Mouse (Mus musculus) naive thymus-derived CD4-positive, alpha-beta T cell, adult 2 months (primary cell): ENCODE data around the gene Higd1b.

Experiments
- DNase-seq: peaks from one replicate; pipeline ENCODE4 v3.0.0-alpha.2; 2011; ENCODE audit warnings: low read depth

The Higd1b gene

GRCm38 (mm10) chr11:102835549-102835948 is at the start of gene Higd1b:
Gene Higd1b (plus strand): TSS chr11:102835849.
- no peak for DNase-seq

- no peak for DNase-seq
Measured at GRCm38 (mm10) chr11:102787688-102788177, 47.9 kb upstream of the Higd1b start.

- no peak for DNase-seq
Measured at GRCm38 (mm10) chr11:102791682-102792445, 43.8 kb upstream of the Higd1b start.

GRCm38 (mm10) chr11:102794157-102794556 is 41.5 kb upstream of the Higd1b start:
- no peak for DNase-seq

- DNase-seq, result no peak
Measured at GRCm38 (mm10) chr11:102803453-102803852, 32.2 kb upstream of the Higd1b start.

GRCm38 (mm10) chr11:102808246-102808645 is 27.4 kb upstream of the Higd1b start:
- no peak for DNase-seq

- DNase-seq, result no peak
Measured at GRCm38 (mm10) chr11:102810721-102811485, 24.7 kb upstream of the Higd1b start.

- no peak for DNase-seq
Measured at GRCm38 (mm10) chr11:102814881-102815280, 20.8 kb upstream of the Higd1b start.

- peak; percentile 21 for DNase-seq
Measured at GRCm38 (mm10) chr11:102818121-102819020, 17.3 kb upstream of the Higd1b start.

- peak; percentile 23 for DNase-seq
Measured at GRCm38 (mm10) chr11:102819021-102819782, 16.4 kb upstream of the Higd1b start, which contains the start of gene Gjc1. Gene Gjc1 (minus strand): TSS chr11:102819700.

GRCm38 (mm10) chr11:102819783-102820385 is 15.8 kb upstream of the Higd1b start:
- no peak for DNase-seq

- no peak for DNase-seq
Measured at GRCm38 (mm10) chr11:102820432-102820831, 15.2 kb upstream of the Higd1b start.

- peak; percentile 18 for DNase-seq
Measured at GRCm38 (mm10) chr11:102821231-102821630, 14.4 kb upstream of the Higd1b start.

GRCm38 (mm10) chr11:102826476-102826875 is 9.2 kb upstream of the Higd1b start:
- DNase-seq, result no peak

GRCm38 (mm10) chr11:102827097-102827496 is 8.6 kb upstream of the Higd1b start:
- DNase-seq, result no peak

GRCm38 (mm10) chr11:102830276-102830675 is 5.4 kb upstream of the Higd1b start:
- DNase-seq, result no peak

- no peak for DNase-seq
Measured at GRCm38 (mm10) chr11:102832700-102833297, 2.9 kb upstream of the Higd1b start.

- no peak for DNase-seq
Measured at GRCm38 (mm10) chr11:102834219-102834618, 1.4 kb upstream of the Higd1b start.

- DNase-seq, result no peak
Measured at GRCm38 (mm10) chr11:102836146-102836545, 497 bp downstream of the Higd1b start.

- no peak for DNase-seq
Measured at GRCm38 (mm10) chr11:102837385-102837784, 1.7 kb downstream of the Higd1b start.
